7 mouse cellular contexts compared by ENCODE assay signal in genomic region chr19:18712866-18713300, GRCm38 (mm10). TPM values are rescaled to one million over a fixed set of nuclear protein-coding genes. Genes with fewer than 3 reads are reported as not detected.
A peak's percentile ranks its signal among the peaks of the same experiment; 100 is the strongest.
DNase-seq lines count a peak whose midpoint lies in the region; ATAC-seq lines count a peak whose summit lies in the region.

Gene D030056L22Rik, plus strand, starts transcription at chr19:18713193.

- peaks cover 11% of the 10 kb centered on the region for H3K4me1 ChIP-seq in intestine, embryonic 15.5 days (replicated peaks)
- peaks cover 27% of the 10 kb centered on the region for H3K4me1 ChIP-seq in midbrain, embryonic 10.5 days

- H3K36me3 ChIP-seq in intestine, embryonic 15.5 days, result no peaks in the 10 kb centered on the region
- peaks cover 11% of the 10 kb centered on the region for H3K36me3 ChIP-seq in midbrain, embryonic 10.5 days

- WGBS in intestine, embryonic 15.5 days, result under 1% methylated on average over 49 of the region's 49 CpGs
- WGBS in midbrain, embryonic 10.5 days, result under 1% methylated on average over 49 of the region's 49 CpGs

- intact Hi-C loops in left cerebral cortex, postnatal 25 days (cut with DNase I), result loop anchor here (2.0 kb wide), 1 partner anchor 82 kb away; the partner anchor contains the start of genes Nmrk1 and Ostf1

- peak; percentile 97 to 98 for DNase-seq in adrenal gland, adult 18-20 months (ENCODE audit: low spot score in 2 of 2)
- DNase-seq in embryo, embryonic 11 days, result peak; percentile 99
- peak; percentile 97 for DNase-seq in gastrocnemius, postnatal 25 days
- peak; percentile 99 for DNase-seq in left cerebral cortex, postnatal 25 days (ENCODE audit: low spot score in 2 of 2)
- peak; percentile 98 for DNase-seq in midbrain, embryonic 10.5 days (ENCODE audit: low spot score)
- DNase-seq in right cerebral cortex, postnatal 4 days, result peak; percentile 99

- peak within 1 kb of the TSS; percentile 91 for H3K4me3 ChIP-seq in intestine, embryonic 15.5 days (replicated peaks)
- peak within 1 kb of the TSS; percentile 84 for H3K4me3 ChIP-seq in midbrain, embryonic 10.5 days

- H3K27me3 ChIP-seq in intestine, embryonic 15.5 days (replicated peaks), result no peaks in the 10 kb centered on the region
- H3K27me3 ChIP-seq in midbrain, embryonic 10.5 days (ENCODE audit: low read depth, poor library complexity, severe bottlenecking), result no peaks in the 10 kb centered on the region

- H3K4me2 ChIP-seq in intestine, embryonic 15.5 days (replicated peaks), result peak within 1 kb of the TSS; percentile 78

- H3K9ac ChIP-seq in intestine, embryonic 15.5 days, result peak within 1 kb of the TSS; percentile 89

- peak within 1 kb of the TSS; percentile 99 for H3K27ac ChIP-seq in intestine, embryonic 15.5 days
- peak within 1 kb of the TSS; percentile 93 for H3K27ac ChIP-seq in midbrain, embryonic 10.5 days (replicated peaks)

- H3K9me3 ChIP-seq in intestine, embryonic 15.5 days, result no peaks in the 10 kb centered on the region
- H3K9me3 ChIP-seq in midbrain, embryonic 10.5 days (replicated peaks), result no peaks in the 10 kb centered on the region

- ATAC-seq in intestine, embryonic 15.5 days, result peak; percentile 99

RNA-seq across cellular contexts. Expression of gene D030056L22Rik, which starts in this region (rescaled TPM):
- 10 to 100 TPM; 12.8 to 13.4 TPM for total RNA-seq in adrenal gland, adult 18-20 months (2021)
- 1 to 10 TPM; 3.5 to 3.6 TPM for total RNA-seq in gastrocnemius, postnatal 25 days (2021)
- polyA plus RNA-seq in intestine, embryonic 15.5 days (2015; fragmentation: Nextera tagmentation; extraction: Ambion mirVana), result 26.4 and 30.8 TPM in 2 replicates
- total RNA-seq in left cerebral cortex, postnatal 25 days (2021), result 10 to 100 TPM; 20.3 to 22.1 TPM
- 49.6 and 50.8 TPM in 2 replicates for polyA plus RNA-seq in midbrain, embryonic 10.5 days (2016; fragmentation: Nextera tagmentation; extraction: Ambion mirVana)

Comparison
In these comparisons a context has a peak if more than half of its experiments do, and no peak if none do; other contexts are left out.
1. Peak in every context shown above with its lines: DNase-seq, ATAC-seq, H3K4me3 ChIP-seq and H3K27ac ChIP-seq.